Mouse (Mus musculus) v-Abl transformed pro-B cells (cell line): ENCODE measurements around the gene Tmem219.

Source experiments
- in situ Hi-C, 2 experiments: fragments of 400-800 bp; cut with MboI; formaldehyde crosslinking; loops; one replicate each; pipeline ENCODE4 v1.15.1; 2025; ENCODE audit not compliant: unreplicated experiment in 2 of 2

Gene Tmem219

GRCm38 (mm10) chr7:126869780-126870519, 52.8 kb downstream of the Tmem219 start:
- in situ Hi-C loops = no loop called here

- in situ Hi-C loops = no loop called here
Observed at GRCm38 (mm10) chr7:126868003-126868402, 54.7 kb downstream of the Tmem219 start.

DNA sequence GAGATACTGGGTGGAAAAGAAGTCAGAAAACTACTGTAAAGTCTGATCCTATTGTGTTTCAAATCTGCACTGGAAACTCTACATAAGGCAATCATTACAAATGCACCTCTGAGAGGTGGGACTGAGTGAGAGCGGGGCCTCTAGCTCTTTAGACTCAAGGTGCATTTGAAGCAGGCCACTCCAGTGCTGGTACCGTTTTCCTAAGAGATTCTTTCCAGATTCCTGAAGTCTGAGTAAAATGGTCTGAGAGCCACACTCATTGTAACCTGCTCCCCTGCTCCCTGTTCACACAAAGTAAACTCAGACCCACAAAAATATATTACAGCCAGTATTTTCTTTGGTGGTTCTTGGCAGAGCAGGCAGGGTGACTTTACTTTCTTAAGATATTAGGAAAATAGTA, 55.2 kb downstream of the Tmem219 start:
- in situ Hi-C loops = no loop called here

DNA sequence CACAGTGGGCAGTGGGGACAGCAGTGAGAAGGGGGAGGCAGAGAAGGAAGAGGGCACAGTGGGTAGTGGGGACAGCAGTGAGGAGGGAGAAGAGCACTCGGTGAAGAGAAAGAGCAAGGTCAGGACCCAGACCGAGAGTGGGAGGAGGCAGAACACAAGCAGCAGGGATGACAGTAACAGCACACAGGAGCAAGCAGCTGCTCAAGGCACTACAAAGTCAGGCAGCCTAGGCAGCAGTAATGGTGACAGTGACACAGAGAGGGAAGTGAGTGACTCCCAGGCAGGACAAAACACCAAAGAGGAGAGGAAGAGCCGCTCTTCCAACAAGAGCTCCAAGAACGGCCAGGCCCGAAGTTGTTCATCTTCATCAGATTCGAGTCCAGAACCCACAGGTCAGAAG, 58.9 kb downstream of the Tmem219 start:
- in situ Hi-C loops = no loop called here

DNA sequence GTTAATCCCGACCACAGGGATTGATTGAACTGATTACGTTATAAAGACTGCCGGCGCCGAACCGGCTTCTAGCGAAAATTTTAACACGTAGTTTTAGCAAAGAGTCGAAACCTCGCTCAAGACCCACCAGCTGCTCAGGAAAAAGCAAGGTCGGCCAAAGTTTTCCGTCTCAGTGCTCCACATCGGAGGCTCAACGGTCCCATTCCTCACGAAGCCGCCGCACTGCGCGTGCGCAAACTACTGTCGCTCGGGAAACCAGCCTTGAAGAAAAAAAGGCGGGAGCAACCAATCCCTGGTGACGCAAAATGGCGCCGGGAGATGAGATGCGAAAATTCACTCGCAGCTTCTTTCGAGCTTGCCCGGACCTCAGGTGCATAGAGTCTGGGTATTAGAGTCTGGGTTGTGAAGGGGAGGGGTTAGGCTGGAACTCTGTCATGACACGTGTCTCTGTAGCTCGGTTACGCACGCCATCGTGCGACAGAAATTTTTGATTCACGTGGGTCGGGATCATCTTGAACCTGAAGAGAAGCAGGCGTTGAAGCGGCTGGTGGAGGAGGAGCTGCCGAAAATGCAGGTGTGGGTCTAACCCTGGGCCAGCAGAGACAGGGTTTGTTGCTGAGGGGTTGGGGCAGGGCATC, 60.5 kb downstream of the Tmem219 start, which contains the start of gene Ino80e:
TSS of gene Ino80e (minus strand) at position 231 of the 638 bp plus-strand sequence.
- in situ Hi-C loops = no loop called here

GRCm38 (mm10) chr7:126861429-126862130, 61.1 kb downstream of the Tmem219 start, which contains the start of gene Hirip3:
Gene Hirip3, plus strand, starts transcription at chr7:126861972.
- in situ Hi-C loops = no loop called here

DNA sequence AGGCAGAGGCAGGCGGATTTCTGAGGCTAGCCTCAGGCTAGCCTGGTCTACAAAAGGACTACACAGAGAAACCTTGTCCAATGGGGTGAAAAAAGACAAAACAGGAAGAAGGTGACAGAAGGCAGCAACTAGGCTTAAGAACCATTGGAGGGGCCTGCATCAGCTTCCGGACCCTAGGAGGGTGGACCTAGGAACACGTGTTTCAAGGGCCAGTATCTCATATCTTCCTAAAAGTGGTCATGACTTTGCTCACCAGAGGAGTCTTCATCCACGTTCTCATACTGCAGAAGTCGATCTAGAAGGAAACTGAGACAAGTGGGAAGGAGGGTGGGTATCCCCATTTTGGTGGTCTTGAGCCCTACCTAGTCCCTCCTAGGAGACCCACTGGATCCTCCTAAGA, 61.7 kb downstream of the Tmem219 start:
- in situ Hi-C loops = no loop called here

DNA sequence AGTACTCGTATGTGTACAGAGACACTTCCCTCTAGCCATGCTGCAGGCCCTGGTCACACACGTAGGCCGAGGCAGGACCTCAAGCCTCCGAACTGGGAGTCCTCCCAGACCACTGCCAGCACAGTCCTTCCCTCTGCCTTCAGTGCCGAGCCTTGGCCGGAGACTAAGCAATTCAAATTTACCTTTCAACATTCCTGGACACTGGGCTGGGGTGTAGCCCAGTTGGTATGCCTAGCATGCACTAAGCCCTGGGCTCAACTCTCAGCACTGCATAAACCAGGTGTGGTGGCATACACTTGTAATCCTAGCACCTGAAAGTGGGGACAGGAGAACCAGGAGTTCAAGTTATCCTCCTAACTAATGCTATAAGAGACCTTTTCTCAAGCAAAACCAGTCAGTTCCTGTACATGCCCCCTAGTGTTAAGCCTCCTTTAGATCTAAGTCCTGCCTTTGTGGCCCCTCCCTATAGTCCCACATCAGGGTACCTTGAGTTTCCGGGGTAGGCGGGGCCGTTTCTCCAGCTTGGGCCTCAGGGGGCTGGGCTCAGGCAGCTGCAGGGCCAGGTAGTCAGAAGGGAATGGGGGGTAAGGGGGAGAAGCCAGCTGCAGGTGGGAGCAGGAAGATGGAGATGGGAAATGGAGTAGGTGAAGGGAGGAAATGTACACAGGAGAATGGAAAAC, 65.8 kb downstream of the Tmem219 start:
- in situ Hi-C loops = no loop called here

DNA sequence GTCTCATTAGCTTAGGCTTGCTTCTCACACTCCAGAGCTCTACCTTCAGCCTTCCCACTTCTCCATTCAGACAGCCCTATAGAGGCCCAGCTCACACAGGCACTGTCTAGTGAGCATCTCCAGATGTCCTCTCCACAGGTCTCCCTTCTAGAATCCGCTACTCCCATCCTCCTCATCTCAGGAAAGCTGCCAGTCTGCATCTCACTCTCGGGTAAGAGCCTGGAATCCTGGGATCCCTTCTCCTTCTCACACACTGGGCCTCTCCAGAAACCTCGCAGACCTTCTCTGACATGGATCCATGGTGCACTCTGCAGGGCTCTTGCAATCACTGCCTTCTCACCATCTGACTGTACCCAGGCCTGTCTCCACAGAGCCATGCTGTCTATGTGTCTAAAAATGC, 67.1 kb downstream of the Tmem219 start:
- in situ Hi-C loops = no loop called here

- in situ Hi-C loops = no loop called here
Observed at GRCm38 (mm10) chr7:126853454-126853853, 69.3 kb downstream of the Tmem219 start.

DNA sequence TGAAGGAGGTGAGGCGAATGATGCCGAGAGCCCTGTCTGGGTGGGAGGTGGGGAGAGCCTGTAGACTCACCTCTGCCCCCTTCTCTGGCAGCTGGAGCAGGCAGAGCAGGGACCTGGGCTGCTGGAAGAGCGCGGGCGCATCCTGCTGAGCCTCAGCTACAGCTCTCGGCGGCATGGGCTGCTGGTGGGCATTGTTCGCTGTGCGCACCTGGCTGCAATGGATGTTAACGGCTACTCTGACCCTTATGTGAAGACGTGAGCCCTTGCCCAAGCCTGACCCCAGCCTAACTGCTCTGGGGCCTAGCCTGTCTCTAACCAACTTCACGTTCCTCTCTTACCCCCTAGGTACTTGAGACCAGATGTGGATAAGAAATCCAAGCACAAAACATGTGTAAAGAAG, 71.5 kb downstream of the Tmem219 start:
- in situ Hi-C loops = no loop called here

DNA sequence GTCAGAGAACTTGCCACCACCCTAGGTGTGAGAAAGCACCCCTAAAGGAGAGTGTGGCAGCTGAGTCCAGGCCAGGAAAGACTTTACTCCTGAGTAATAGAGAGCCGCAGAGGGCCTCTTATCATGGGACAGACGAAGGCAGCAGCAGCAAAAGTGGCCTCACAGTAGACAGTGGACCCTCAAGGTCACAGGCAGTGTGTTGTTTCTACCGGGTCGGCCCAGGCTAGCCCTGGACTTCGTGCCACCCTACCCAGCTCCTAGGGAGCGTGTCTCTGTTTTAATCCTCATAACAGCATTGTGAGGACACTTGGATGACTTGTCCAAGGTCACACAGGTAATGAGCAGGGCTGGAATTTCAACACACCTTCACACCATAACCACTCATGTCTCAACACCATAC, 72.6 kb downstream of the Tmem219 start:
- in situ Hi-C loops = no loop called here

DNA sequence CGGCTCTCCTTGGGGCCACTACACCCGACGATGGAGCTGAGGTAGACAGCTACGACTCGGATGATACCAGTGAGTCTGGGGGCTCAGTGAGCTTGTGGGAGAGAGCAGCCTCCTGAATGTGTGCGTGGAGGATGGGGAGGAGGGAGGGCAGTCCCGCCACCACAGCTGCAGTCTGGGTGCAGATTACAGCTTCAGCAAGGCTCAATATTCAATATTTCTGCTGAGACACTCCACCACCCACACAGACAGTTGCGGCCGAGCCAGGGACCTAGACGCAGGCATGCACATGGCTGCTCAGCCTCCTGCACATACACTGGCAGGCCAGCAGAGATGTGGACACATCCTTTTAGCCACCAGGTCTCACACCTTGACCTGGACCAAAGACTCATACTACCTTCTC, 73.9 kb downstream of the Tmem219 start:
- in situ Hi-C loops = loop anchor here in 1 of 2 experiments (25.0 kb wide), 1 partner anchor 114 kb away; the partner anchor contains the start of gene Sez6l2

GRCm38 (mm10) chr7:126847421-126848398, 75.0 kb downstream of the Tmem219 start:
- in situ Hi-C loops = loop anchor here in 1 of 2 experiments (25.0 kb wide), 1 partner anchor 115 kb away; the partner anchor contains the start of gene Sez6l2

GRCm38 (mm10) chr7:126847116-126847420, 75.6 kb downstream of the Tmem219 start, which contains the start of gene Doc2a:
Gene Doc2a, plus strand, starts transcription at chr7:126847416.
- in situ Hi-C loops = loop anchor here in 1 of 2 experiments (25.0 kb wide), 1 partner anchor 115 kb away; the partner anchor contains the start of gene Sez6l2

GRCm38 (mm10) chr7:126845516-126845915, 77.2 kb downstream of the Tmem219 start:
- in situ Hi-C loops = loop anchor here in 1 of 2 experiments (25.0 kb wide), 1 partner anchor 117 kb away; the partner anchor contains the start of gene Sez6l2

DNA sequence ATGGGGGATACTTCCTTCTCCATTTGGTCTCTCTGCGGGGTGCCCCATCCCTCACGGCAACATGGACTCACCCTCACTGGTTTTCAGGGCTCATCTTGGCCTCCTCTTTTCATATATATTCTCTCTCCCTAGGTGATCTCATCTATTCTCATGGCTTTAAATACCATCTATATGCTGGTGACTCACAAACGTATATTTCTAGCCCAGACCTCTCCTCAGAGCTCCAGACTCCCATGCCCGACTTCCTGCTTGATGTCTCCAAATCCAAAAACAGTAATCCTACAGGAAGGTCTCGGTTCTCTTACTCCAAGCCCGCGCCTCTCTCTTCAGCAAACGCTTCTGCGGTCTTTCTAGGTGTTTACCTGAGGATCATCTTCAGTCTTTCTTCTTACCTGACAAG, 79.4 kb downstream of the Tmem219 start:
- in situ Hi-C loops = loop anchor here in 1 of 2 experiments (25.0 kb wide), 1 partner anchor 119 kb away; the partner anchor contains the start of gene Sez6l2
